Mouse (Mus musculus): ENCODE measurements around the gene Selplg.
"Not testable (repeated sequence)": the region's sequence is repeated elsewhere in the genome, so short reads cannot be mapped to it uniquely, and the experiment has no call there.

Gene Selplg

GRCm38 (mm10) chr5:113826619-113827018, 5.8 kb downstream of the Selplg start:
- DNase-seq (ENCODE audit: extremely low read depth, low read depth): no peak

GRCm38 (mm10) chr5:113825558-113825957, 6.9 kb downstream of the Selplg start:
- no peak for DNase-seq (ENCODE audit: extremely low read depth, low read depth)

- DNase-seq (ENCODE audit: extremely low read depth, low read depth): no peak
Measured at GRCm38 (mm10) chr5:113824228-113824627, 8.2 kb downstream of the Selplg start.

GRCm38 (mm10) chr5:113818572-113818971, 13.9 kb downstream of the Selplg start:
- no peak for DNase-seq (ENCODE audit: extremely low read depth, low read depth)

- DNase-seq (ENCODE audit: extremely low read depth, low read depth): peak; percentile 26
Measured at GRCm38 (mm10) chr5:113815638-113816152, 16.7 kb downstream of the Selplg start.

GRCm38 (mm10) chr5:113815041-113815389, 17.4 kb downstream of the Selplg start:
- no peak for DNase-seq (ENCODE audit: extremely low read depth, low read depth)

GRCm38 (mm10) chr5:113814111-113815040, 18.1 kb downstream of the Selplg start:
- DNase-seq (ENCODE audit: extremely low read depth, low read depth): no peak

- DNase-seq (ENCODE audit: extremely low read depth, low read depth): no peak
Measured at GRCm38 (mm10) chr5:113813608-113814007, 18.8 kb downstream of the Selplg start.

- peak; percentile 26 for DNase-seq (ENCODE audit: extremely low read depth, low read depth)
Measured at GRCm38 (mm10) chr5:113812638-113813037, 19.8 kb downstream of the Selplg start.

- not testable (repeated sequence) for DNase-seq (ENCODE audit: extremely low read depth, low read depth)
Measured at GRCm38 (mm10) chr5:113811824-113812420, 20.5 kb downstream of the Selplg start.

- DNase-seq (ENCODE audit: extremely low read depth, low read depth): no peak
Measured at GRCm38 (mm10) chr5:113810111-113810510, 22.3 kb downstream of the Selplg start.

- DNase-seq (ENCODE audit: extremely low read depth, low read depth): no peak
Measured at GRCm38 (mm10) chr5:113808177-113808576, 24.3 kb downstream of the Selplg start.

- DNase-seq (ENCODE audit: extremely low read depth, low read depth): no peak
Measured at GRCm38 (mm10) chr5:113807712-113808111, 24.7 kb downstream of the Selplg start.

GRCm38 (mm10) chr5:113806414-113806813, 26.0 kb downstream of the Selplg start:
- DNase-seq (ENCODE audit: extremely low read depth, low read depth): no peak

GRCm38 (mm10) chr5:113805301-113805700, 27.1 kb downstream of the Selplg start:
- DNase-seq (ENCODE audit: extremely low read depth, low read depth): no peak

- DNase-seq (ENCODE audit: extremely low read depth, low read depth): no peak
Measured at GRCm38 (mm10) chr5:113804395-113804966, 28.0 kb downstream of the Selplg start.

GRCm38 (mm10) chr5:113800280-113800679, 32.2 kb downstream of the Selplg start, which contains the start of gene Tmem119:
TSS of gene Tmem119 (minus strand) at chr5:113800516.
- DNase-seq (ENCODE audit: extremely low read depth, low read depth): no peak

- DNase-seq (ENCODE audit: extremely low read depth, low read depth): no peak
Measured at GRCm38 (mm10) chr5:113799691-113800090, 32.8 kb downstream of the Selplg start.

- DNase-seq (ENCODE audit: extremely low read depth, low read depth): no peak
Measured at GRCm38 (mm10) chr5:113798525-113798924, 33.9 kb downstream of the Selplg start.

- no peak for DNase-seq (ENCODE audit: extremely low read depth, low read depth)
Measured at GRCm38 (mm10) chr5:113797149-113797882, 35.1 kb downstream of the Selplg start.

- no peak for DNase-seq (ENCODE audit: extremely low read depth, low read depth)
Measured at GRCm38 (mm10) chr5:113796401-113797148, 35.9 kb downstream of the Selplg start.
